Mouse (Mus musculus): Measurements from ENCODE around the gene Slc12a6.

DNA sequence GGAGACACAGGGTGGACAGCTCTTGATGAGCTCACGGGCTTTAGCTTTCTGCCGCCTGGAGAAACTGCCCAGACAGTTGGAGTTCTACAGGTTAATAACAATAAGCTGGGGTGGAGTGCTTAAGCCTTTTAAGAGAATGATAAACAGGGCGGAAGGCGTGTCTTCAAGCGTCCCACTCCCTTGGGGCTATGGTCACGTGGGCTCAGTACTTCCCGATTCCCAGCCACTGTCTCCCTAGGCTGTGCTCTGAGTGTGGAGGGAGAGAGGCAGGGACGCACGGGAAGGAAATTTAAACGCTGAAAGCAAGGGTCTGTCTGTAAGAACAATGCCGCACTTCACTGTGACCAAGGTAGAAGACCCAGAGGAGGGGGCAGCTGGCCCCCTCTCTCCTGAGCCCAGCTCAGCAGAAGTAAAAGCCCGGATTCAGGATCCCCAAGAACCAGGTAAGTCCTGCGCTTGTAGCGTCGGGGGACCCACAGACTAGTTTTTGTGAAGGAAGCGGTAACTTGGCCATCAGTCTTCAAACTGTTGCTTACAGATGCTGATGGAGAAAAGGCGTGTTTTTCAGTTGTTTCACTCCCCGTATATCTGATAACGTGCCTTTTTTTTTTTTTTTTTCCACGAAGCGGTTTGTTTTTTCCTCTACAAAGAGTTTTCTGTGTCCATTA is 18.9 kb downstream of the Slc12a6 start:
- TF ChIP-seq CTCF (IDR thresholded peaks at IDR 0.05; ENCODE audit: control insufficient read depth, insufficient read depth, insufficient read length) (no peak), USF1 (IDR thresholded peaks at IDR 0.05; ENCODE audit: low read depth) (peak; percentile 97), MYOD1 (IDR thresholded peaks at IDR 0.05; ENCODE audit: control insufficient read depth, insufficient read length, low read depth) (no peak), MYOG (IDR thresholded peaks at IDR 0.05; ENCODE audit: control insufficient read depth, extremely low read depth, insufficient read length) (no peak), MAX (IDR thresholded peaks at IDR 0.05) (no peak)

All from C2C12 (cell line).